Mouse (Mus musculus): Measurements from ENCODE around the gene Cbln4. TPM values are rescaled to one million over a fixed set of nuclear protein-coding genes. Genes with fewer than 3 reads are reported as not detected.

The Cbln4 gene
- total RNA-seq (2023; ENCODE audit: inconsistent age): not detected in 4 replicates

GRCm38 (mm10) chr2:172043235-172043610 is at the start of gene Cbln4:
Gene Cbln4, minus strand, starts transcription at chr2:172043466.

Other genes starting within 250 kb of the Cbln4 start
- not detected in 4 replicates for gene Mc3r, start 205.0 kb upstream of the Cbln4 start, total RNA-seq (2023; ENCODE audit: inconsistent age)